Mouse (Mus musculus) spleen, postnatal 14 days (tissue): ENCODE measurements at regions not wholly inside any gene's neighbourhood (a gene's known extent, or its start where the extent isn't known, plus 50 kb on each side); places are given as distances from the start of the nearest gene placed in this dataset.

Experiments used
- DNase-seq, 2 experiments: peaks; one replicate each; pipeline ENCODE4 v3.0.0; 2021 to 2022; ENCODE audit warnings: low spot score in 2 of 2

DNA sequence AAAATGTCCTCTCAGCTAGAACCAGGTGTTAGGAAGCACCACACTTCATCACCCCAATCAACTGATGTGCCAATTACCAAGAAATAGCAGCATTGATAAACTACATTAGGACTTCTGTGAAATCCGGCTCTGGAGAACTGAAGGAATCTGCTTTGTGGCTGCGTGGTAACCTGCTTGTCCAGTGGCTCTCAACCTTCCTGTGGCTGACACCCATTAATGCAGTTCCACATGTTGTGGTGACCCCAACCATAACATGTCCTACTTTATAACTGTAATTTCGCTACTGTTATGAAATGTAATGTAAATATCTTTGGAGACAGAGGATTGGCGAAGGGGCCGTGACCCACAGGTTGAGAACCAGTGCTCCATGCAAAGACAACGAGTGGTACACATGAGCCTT lies 136.7 kb downstream of the Gm11011 start:
- no peak for DNase-seq

DNA sequence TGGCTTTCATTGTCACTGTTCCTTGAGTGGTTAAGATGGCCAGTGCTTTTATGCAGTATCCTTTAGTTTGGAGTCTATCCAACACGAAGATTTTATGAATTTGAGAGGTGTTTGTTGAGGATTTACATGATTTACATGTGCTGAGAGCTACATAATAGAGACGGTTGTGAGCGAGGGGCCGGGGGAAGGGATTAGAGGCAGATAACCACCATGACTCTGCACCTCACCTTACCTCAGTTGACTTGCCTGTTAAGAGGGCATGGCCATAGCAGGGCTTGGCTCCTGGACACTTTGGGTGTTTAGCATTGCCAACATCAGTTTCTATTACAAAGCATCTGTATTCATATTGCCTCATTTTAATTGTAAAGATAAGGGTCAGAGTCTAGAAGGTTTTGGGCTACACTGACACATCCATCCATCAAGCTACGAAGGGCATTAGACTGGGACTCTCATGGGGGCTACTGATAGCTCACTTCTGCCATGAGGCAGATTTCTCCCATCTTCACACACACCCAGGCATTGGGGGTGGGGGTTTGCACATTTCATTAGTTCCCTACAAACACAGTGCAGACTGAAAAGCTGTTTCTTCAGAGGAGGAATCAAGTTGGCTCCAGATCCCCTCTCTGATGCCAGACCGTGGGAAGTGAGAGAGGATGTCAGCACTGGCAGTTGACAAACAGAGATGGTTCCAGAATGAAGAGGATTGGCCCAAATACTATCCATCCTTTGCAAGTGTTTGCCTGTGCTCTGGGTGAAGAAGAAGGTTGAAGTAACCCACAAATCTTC lies 139.9 kb downstream of the Gm11011 start:
- no peak for DNase-seq

DNA sequence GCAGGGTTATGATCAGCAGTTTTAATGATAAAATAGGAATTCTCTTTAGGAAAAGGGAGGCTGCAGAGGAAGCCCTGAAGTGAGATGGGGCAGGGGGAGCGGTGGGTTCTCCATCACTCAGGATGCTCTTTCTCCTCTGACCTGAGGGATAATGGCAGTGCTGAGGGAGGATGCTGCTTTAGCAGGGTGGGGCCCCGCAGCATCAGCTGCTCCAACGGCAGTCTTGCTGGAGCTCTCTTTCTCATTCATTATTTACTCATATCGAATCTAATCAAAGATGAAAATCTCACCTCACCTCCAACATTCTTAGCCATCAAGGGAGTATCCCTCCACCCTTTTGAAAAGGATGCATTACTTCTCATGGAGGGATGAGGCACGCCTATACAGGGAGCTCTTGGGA lies 141.7 kb downstream of the Gm11011 start:
- DNase-seq: no peak

DNA sequence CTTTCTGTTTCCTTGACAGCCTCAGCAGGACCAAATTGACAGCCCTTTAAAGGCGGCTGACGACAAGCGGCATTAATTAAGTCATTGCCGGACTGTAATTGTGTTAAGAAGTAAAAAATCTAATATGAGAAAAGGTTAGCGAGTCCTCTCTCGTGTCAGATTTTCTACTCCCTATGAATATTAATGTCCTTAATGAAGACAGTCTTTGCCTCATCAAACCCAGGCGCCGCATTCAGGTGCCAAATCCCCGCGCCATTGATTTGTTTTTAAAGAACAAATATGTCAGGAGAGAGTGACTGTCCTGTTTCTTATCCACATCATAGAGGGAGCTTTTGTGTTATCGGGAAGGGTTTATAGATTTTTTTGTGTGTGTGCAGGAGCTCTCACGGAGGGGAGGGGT lies 142.2 kb downstream of the Gm11011 start:
- no peak for DNase-seq

DNA sequence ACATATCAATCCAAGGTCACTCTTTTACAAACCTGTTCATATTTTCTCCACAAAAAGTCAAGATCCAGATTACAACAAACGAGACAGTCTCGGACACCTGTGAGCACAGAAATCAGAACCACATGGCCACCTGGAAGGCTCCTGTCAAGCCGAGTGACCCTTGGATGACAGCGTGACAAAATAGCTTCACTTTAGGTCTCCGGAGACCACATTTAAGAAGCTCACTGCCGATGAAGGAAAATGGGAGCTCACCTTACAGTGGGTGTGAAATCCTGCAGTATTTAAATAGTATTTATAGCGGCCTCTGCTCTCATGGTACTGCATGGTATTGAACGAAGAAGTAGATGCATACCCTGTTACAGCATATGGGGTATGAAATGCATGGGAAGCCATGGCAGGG lies 144.3 kb downstream of the Gm11011 start:
- DNase-seq: no peak

DNA sequence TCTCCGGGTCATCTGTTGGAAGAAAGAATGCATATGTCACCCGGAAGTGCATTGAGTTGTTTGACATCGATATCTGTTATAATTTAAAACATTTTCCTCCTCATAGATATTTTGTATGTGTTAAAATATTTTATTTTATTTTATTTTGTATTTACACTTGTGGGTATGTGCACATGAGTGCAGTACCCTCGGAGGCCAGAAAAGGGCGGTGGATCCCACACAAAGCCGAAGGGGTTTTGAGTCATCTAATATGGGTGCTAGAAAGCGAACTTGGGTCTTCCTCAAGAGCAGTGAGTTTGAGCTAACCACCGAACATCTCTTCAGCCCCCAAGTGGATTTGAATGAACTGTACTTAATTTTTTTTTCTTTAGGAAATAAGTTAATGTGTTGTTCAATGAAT lies 156.0 kb downstream of the Gm11011 start:
- DNase-seq: no peak

DNA sequence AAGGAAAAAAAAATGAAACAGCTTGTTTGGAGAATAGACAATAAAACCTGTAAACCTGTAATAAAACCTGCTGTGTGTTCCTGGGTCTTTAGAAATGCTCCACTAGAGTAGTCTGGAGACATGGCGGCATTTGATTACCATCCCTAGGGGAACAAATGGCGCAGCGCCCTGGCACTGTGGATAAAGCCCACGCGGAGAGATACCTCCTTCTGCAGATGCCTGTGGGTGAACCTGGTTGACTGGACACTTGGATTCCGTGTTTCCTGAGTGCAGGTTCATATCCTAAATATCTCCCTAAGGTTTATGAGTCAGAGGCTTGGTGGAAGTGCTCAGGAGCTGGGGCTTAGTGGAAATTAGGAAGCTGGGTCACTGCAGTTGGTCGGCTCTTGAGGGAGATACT lies 158.1 kb downstream of the Gm11011 start:
- no peak for DNase-seq

DNA sequence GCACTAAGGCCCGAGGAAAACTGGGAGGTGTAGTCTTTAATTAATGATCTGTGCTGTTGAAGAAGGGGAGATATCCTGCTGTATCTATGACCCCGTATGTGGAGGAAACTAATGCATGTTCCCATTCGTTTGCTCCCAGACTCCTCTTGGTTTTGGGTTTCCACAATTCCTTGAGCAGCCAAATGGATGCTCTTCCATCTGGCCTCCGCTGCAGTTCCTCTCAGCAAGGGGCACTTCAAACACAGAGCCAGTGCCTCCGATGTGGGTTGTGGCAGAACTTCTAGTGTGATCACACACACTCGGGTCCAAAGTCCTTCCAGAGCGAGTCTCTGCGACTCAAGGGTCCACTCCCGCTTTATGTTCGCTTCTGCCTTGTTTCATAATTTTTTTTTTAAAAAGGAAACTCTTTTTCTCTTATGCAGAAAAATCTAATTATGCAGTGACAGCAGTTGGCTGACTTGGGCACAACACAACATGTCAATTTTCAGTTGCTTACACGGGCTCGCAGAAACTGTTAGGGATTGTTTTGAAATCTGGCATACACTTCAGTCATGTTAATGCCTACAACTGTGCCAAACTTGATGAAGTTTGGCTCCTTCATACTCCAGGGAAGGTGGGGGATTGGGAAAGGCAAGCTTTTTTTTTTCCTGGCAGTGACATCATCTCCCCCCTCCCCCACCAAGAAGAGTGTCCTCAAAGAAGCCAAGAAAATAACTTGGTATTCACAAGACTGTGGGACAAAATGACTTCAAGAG lies 163.2 kb downstream of the Gm11011 start:
- no peak for DNase-seq

DNA sequence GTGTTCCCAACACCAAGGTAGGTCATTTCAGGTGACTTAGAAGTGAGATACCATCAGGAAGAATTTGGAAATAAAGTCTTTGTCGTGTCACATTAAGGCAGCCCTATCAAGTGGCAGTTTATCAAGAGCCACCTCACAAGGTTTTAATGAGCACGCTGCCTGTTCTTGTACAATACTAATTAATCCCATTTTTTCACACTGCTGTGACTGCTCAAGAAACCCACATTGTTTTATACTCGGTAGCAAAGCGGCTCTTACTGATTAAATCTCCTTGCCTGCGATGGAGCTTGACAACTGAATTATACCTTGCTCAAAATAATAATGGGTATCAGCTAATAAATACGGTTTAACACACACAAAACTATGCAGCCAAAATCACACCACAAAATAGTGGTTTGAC lies 175.2 kb downstream of the Gm11011 start:
- DNase-seq: no peak

DNA sequence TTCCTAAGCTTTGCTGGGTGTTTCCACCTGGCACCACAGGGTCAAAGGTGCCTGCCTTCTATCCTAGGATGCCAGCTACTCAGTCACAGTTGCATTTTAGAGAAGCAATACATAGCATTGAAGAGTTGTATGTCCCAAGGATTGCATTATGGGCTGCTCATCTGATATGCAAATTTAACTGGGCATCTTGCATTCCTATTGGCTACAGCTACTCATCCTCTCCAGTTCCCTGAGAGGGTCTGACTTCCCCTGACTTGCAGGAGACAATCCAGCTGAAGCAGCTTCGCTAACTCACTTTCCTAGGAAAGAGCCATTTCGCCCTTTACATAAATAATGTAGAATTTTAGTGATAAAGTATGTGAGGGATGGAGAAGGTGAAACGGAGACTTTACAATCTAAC lies 177.5 kb downstream of the Gm11011 start:
- DNase-seq: no peak

DNA sequence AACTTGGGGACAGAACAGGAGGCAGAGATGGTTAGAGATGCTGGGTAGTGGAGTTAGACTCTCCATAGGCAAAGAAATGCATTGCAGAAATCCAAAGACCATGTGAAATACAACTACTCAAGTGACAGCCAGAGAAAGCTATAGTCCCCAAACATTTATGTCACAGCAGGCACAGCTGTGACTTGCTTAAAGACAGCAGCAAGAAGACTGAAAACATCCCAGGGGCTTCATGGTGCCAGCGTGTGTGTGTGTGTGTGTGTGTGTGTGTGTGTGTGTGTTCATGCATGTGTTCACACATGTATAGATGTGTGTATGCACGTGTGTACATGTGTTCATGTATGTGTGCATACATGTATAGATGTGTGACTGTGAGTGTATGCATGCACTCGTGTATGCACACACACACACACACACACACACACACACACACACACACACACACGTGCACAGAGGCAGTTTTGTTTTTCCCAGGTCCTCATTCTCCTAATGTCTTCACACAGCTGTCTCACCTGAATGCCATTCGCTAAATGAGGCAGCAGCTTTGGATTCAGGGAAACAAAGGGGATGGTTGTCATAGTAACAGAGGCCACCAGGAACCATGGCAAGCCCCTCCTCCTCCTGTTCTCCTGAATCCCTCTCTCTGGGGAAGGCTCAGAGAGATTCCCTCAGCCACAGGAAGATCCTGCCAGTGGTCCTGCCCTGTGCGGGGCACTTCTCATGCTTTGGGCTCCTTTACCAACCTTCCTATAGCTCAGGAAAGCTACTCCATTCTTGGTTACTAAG lies 182.4 kb downstream of the Gm11011 start:
- DNase-seq: no peak

DNA sequence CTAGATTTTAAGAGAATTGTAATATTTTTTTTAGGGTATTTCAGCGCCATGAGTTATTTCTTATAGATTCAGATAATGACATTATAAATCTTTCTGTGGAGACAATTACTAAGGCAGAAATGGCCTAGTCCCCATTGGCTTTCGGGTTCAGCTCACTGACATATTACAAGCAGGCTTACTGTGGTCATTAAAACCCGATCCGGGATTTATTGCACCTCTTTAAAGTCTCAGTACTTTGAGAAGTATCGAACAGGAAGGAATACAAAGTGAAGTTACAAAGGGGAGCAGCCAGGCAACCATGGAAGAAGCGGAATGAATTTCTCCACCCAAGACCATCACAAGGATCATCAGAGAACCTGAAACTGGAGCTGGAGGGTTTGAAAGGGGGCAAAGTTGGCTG lies 189.8 kb downstream of the Gm11011 start:
- DNase-seq: no peak

DNA sequence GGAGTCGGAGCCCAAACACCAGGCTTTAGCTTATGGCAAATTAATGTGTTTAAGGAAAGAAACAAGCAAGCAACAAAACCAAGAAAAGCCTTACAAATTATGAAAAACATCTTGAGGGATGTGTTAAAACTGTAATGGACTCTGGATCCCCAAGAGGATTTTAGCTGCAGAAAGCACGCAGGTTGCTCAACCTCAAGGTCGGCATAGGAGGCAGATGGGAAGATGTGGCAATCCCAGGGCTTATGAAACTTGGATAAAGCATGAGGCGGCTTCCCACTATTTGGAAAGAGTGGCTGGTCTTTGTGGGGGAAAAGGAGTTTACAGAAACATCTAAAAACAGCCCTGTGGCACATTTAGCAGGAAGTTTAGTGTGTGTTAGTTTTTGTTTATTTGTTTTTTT lies 190.5 kb downstream of the Gm11011 start:
- DNase-seq: no peak

DNA sequence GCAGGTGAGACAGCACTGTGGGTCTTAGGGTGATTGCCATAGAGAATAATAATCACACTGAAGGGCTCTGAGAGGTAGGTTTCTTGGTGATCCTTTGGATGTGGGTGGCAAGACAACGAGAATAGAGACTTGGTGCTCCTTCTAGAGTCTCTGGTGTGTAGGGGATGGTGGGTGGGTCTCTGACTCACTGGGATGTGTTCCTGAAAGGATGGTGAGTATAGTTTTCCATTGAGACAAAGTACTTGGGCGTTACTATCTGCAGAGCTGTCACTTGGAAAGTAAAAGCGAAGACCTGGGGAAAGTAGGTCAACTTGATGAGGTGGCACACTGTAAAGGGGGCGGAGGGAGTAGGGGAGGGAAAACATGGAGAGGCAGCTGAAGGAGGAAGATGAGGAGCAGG lies 191.3 kb downstream of the Gm11011 start:
- DNase-seq: no peak

DNA sequence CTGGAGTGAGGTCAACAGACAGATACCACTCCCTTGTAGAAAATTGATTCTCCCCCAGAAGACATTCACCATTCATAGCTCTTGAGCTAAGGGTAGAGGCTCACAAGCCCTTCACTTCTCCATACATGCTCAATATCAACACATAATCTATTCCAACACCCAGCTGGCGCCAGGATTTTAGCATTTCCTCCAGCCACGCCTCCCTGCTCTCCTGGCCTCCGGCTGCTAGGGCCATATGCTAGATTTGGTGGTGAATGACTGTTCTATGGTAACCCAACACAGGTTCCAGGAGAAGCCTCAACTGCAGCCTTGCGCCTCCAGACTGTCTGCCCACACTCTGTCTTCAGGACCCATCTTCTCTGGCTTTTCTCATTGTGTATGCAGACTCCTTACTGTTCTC lies 197.9 kb downstream of the Gm11011 start:
- DNase-seq: no peak

DNA sequence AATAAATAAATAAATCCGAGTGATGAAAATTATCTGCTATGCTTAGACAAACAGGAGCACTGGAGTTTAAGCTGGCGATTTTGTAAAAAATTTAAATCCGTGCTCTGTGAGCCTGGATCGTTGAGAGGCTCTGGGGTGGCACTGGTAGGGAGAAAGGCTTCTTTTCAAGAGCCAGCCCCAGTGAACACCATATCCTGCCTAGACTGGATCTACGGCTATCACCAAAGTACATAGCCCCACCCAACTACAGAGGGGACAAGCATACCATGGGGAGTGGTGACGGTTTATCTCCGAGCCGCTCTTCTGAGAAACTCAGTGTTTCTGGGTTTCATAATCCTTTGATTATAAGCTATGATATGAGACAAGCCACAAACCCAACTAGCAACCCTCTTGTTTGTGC lies 199.0 kb downstream of the Gm11011 start:
- no peak for DNase-seq

DNA sequence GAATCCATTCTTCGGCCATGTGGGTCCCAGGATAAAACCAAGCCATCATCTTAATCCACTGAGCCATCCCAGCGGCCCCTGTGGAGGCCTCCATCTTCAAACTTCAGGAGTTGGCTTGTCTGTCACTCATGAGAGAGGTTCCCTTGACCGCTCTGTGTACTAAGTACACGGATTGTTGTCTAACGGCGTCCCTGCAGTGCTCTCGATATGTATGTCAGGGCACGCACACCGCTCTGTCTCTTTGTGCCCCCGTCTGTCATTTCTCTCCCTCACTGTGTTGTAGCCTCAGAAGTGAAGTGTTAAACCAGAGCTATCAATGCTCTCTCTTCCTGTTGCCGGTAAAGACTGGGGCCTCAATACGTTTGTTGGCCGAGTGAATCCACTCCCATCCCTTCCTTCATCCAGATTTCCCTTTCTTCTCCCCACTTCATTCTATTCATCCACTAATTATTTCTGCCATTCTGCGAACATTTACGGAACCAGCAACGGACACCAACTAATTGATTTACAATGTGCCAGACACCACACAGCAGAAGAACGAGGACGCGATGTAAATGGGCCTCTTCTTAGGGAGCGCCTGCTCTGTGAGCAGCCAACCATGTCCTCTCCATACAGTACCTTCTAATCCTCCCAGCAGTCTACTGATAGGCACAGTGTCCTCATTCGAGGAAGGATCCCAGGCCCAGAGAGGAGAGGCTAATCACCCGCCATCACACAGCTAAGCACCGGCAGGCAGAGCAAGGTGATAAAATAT lies 199.6 kb downstream of the Gm11011 start:
- DNase-seq: no peak

DNA sequence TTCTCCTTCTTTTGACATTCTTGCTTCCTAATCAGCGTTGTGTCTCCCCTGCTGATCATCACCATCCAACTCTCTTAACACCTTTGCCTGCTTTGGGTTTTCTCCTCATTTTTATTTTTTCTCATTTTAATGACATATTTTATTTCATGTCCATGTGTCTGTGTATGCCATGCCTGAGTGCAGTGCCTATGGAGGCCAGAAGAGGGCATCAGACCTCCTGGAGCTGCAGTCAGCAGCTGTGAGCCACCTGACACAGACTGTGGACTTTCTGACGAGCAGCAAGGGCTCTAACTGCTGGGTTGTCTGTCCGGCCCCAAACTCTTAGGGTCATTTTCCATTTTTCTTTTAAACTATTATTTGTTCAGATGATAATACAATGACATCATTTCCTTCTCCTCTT lies 203.8 kb downstream of the Gm11011 start:
- DNase-seq: no peak

DNA sequence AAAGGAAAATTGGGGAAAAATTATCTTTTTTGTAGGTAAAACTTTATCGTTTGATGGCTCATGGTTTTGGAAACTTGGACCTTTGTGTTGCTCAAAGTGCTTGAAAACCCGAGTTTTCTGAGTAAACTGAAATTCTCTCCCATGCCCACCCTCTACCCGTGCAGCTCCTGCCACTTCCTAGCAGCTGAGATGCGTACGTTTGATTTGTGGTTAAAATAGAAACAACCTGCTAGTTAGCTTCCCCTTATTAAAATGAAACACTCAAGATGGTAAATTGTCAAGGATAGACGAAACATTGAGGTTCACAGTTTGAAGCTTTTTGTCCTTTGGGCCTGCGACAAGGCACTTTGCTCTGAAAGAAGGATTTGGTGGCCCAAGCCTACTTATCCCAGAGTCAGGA lies 214.5 kb downstream of the Gm11011 start:
- DNase-seq: no peak

DNA sequence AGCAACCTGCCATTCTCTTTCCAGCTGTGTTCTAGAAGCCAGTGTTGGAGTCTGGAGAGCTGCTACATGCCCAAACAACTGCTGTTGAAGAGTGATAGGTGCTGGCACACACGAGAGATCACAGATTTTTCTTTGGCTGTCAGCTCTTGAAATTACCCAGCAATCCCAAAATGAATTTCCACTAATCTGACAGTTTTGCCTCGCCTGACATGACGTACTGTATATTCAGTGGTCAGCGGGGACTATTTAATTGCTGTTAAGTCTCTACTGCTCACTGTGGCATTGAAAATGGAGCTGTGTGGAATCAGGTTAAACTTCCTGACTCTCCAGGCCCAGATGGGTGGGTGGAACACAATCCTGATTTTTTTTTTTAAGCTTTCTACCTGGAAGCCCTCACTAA lies 222.5 kb downstream of the Gm11011 start:
- DNase-seq: no peak

DNA sequence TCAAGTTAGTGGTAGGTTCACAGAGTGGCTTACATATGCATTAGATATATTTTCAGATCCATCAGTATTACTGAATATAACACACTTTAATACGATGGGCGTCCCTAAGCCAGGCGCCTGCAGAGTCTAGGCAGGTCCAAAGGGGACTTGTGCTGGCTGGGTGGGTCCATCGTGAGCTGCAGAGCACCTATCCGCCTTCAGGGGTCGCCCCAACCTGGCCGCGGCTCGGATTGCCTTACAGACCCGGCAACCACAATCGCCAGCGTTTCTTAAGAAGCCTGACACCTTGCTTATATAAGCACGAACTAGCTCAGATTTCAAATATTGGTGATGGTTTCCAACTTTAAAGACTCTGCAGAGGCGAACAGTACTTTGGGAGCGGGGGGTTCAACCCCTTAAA lies 227.3 kb downstream of the Gm11011 start:
- DNase-seq: no peak

DNA sequence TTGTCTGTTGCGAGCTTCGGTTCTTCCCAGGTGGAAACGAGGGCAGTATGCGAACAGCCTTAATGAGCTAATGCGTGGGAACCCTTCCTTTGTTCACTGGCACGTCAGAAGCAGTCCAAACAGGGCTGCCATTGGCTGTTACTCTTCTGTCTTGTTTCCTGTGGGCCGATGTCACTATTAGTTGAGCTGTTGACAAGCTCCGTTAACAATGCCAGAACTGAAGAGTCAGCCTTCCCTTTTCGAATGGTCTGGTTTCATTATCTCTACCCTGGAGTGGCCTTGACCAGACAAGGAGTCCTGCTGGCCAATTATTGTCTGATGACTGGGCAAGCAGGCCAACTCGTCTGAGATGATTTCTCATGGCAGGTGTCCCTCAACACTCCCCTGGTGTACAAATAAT lies 230.1 kb downstream of the Gm11011 start:
- DNase-seq: no peak
